Mouse (Mus musculus): Measurements from ENCODE around the gene Tubg2. TPM values are rescaled to one million over a fixed set of nuclear protein-coding genes. Genes with fewer than 3 reads are reported as not detected.

Gene Tubg2
- polyA plus RNA-seq, 1 experiment from 2014 or later, result 3.4 TPM

DNA sequence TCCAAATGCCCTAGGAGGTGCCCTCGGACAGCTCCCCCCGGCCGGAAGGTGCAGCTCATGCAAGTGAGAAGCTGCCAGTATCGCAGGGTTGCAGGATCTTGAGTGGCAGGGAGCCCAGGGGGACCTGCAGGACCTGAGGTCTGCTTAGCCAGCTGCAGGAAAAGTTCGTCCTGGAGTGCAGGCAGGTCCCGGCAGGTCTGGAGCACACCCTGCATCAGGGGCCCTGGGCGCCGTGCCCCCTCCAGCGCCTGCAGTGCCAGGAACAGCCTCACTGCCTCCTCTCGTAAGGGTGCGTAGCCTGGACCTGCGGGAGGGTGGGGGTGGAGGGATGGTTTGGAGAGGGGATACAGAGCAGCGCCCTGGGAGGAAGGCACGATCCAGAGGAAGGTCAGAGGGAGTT is 10.7 kb downstream of the Tubg2 start:
- no peak overlapping the region for H3K9ac ChIP-seq (ENCODE audit: low read length)
- H3K4me3 ChIP-seq (ENCODE audit: low read depth, low read length), result no peak overlapping the region
- no peaks in the 10 kb centered on the region for H3K36me3 ChIP-seq (ENCODE audit: control insufficient read depth, insufficient read depth, low read length)
- H3K4me1 ChIP-seq (ENCODE audit: control insufficient read depth, insufficient read depth, low read length), result peaks cover 18% of the 10 kb centered on the region
- H3K4me2 ChIP-seq, result no peak overlapping the region
- H3K27me3 ChIP-seq (ENCODE audit: control insufficient read depth, insufficient read depth, low read length), result peaks cover 85% of the 10 kb centered on the region
- no peak overlapping the region for H3K27ac ChIP-seq (ENCODE audit: low read depth, low read length)
- no peaks in the 10 kb centered on the region for H3K9me3 ChIP-seq (ENCODE audit: control insufficient read depth, low read length)
- peak; percentile 84 for DNase-seq (ENCODE audit: low spot score, missing footprints)
- WGBS, result 45% methylated on average over 14 of the region's 14 CpGs
- ATAC-seq (ENCODE audit: low FRiP score), result no peak

DNA sequence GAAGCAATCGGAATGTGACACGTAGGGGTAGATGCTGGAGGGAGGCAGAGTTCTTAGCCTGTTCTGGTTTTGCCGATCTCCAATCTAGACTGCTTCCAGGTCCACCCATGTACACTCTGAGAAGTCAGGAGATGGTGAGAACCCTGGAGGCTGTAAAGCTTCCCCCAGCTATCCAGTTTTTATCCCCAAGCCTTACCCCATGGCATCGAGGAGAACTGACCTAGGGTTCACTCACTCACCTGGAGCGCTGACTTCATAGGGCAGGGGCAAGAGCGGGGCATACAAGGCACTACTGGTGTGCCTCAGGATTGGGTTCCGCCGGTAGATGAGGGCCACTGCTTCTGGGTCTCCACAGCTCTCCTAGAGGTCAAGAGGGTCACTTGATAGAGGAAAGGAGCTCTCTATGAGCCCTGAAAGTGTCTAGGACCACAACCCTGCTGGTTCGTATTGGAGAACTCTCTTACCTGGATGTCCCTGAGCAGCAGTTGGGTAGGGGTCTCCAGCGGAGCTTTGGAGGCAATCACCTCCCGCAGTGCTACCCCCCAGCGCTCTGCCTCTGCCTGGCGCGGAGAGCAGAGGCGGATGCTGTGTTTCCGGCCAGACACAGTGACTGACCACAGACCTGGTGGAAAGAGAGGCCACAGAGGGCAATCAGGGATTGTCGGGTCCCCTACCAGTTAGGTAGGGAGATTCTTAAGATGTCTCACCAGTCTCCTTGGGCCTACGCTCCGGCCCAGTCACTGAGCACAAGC is 11.7 kb downstream of the Tubg2 start:
- H3K9me3 ChIP-seq (ENCODE audit: control insufficient read depth, low read length), result no peaks in the 10 kb centered on the region
- H3K27ac ChIP-seq (ENCODE audit: low read depth, low read length), result no peak overlapping the region
- H3K9ac ChIP-seq (ENCODE audit: low read length), result no peak overlapping the region
- DNase-seq (ENCODE audit: low spot score, missing footprints), result peak; percentile 84
- H3K4me2 ChIP-seq, result no peak overlapping the region
- no peaks in the 10 kb centered on the region for H3K36me3 ChIP-seq (ENCODE audit: control insufficient read depth, insufficient read depth, low read length)
- 40% methylated on average over 19 of the region's 19 CpGs for WGBS
- ATAC-seq (ENCODE audit: low FRiP score), result no peak
- H3K27me3 ChIP-seq (ENCODE audit: control insufficient read depth, insufficient read depth, low read length), result peaks cover 84% of the 10 kb centered on the region
- no peak overlapping the region for H3K4me3 ChIP-seq (ENCODE audit: low read depth, low read length)
- H3K4me1 ChIP-seq (ENCODE audit: control insufficient read depth, insufficient read depth, low read length), result peaks cover 25% of the 10 kb centered on the region

DNA sequence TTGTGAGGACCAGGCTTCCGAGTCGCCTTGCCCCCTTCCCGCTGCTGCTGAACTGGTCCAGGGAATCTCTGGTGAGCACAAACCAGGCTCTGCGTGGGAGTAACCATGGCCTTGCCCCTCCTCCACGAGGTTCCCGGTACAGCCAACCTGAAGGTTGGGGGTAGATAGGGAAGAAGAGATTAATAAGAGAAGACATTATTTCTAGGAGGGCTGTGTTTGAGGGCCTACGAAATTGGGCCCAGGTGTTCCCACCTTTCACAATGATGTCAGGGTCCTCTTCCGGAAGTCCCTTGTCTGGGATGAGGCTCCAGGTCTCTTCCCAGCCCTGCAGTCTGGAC is 12.2 kb downstream of the Tubg2 start:
- Histone ChIP-seq H3K27me3 (ENCODE audit: control insufficient read depth, insufficient read depth, low read length) (peaks cover 85% of the 10 kb centered on the region), H3K9me3 (ENCODE audit: control insufficient read depth, low read length) (no peaks in the 10 kb centered on the region), H3K4me3 (ENCODE audit: low read depth, low read length) (no peak overlapping the region), H3K27ac (ENCODE audit: low read depth, low read length) (no peak overlapping the region), H3K36me3 (ENCODE audit: control insufficient read depth, insufficient read depth, low read length) (no peaks in the 10 kb centered on the region), H3K9ac (ENCODE audit: low read length) (no peak overlapping the region), H3K4me1 (ENCODE audit: control insufficient read depth, insufficient read depth, low read length) (peaks cover 28% of the 10 kb centered on the region), H3K4me2 (no peak overlapping the region)
- peak; percentile 80 for DNase-seq (ENCODE audit: low spot score, missing footprints)
- 52% methylated on average over 8 of the region's 8 CpGs for WGBS
- ATAC-seq (ENCODE audit: low FRiP score), result no peak

DNA sequence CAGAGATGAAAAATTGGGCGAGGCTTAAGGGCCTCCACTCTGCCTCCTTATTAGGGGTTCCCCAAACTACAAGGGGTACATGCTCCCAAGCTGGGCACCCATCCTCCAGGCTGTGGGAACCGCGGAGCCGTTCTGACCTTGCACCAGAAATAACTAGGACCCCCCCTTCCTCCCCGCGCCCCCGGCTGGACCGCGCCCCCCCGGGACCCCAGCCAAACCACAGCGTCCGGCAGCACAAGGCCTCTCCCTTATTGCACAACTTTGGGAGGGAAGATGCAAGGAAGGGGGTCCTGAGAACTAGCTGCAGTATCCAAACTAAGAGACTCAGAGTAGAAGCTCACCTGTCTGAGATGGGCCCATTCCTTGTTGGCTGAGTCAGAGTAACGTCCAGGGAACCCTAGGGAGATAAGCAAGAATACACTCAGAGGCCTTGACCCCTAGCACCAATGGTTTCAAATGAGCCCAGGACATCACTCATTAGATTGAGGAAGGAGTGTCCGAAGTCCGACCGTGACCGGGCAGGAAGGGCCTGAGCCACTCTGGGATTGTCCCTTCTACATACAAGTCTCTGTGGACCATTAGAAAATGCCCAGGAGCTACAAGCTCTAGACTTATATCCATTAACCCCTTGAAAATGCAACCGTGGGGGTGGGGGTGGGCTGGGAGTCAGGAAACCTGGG is 12.7 kb downstream of the Tubg2 start:
- peaks cover 29% of the 10 kb centered on the region for H3K4me1 ChIP-seq (ENCODE audit: control insufficient read depth, insufficient read depth, low read length)
- peaks cover 82% of the 10 kb centered on the region for H3K27me3 ChIP-seq (ENCODE audit: control insufficient read depth, insufficient read depth, low read length)
- DNase-seq (ENCODE audit: low spot score, missing footprints) (peak; percentile 78), ATAC-seq (ENCODE audit: low FRiP score) (no peak)
- H3K9ac ChIP-seq (ENCODE audit: low read length), result no peak overlapping the region
- H3K27ac ChIP-seq (ENCODE audit: low read depth, low read length), result no peak overlapping the region
- H3K4me3 ChIP-seq (ENCODE audit: low read depth, low read length), result no peak overlapping the region
- no peak overlapping the region for H3K4me2 ChIP-seq
- no peaks in the 10 kb centered on the region for H3K36me3 ChIP-seq (ENCODE audit: control insufficient read depth, insufficient read depth, low read length)
- WGBS, result 68% methylated on average over 18 of the region's 18 CpGs
- no peaks in the 10 kb centered on the region for H3K9me3 ChIP-seq (ENCODE audit: control insufficient read depth, low read length)

DNA sequence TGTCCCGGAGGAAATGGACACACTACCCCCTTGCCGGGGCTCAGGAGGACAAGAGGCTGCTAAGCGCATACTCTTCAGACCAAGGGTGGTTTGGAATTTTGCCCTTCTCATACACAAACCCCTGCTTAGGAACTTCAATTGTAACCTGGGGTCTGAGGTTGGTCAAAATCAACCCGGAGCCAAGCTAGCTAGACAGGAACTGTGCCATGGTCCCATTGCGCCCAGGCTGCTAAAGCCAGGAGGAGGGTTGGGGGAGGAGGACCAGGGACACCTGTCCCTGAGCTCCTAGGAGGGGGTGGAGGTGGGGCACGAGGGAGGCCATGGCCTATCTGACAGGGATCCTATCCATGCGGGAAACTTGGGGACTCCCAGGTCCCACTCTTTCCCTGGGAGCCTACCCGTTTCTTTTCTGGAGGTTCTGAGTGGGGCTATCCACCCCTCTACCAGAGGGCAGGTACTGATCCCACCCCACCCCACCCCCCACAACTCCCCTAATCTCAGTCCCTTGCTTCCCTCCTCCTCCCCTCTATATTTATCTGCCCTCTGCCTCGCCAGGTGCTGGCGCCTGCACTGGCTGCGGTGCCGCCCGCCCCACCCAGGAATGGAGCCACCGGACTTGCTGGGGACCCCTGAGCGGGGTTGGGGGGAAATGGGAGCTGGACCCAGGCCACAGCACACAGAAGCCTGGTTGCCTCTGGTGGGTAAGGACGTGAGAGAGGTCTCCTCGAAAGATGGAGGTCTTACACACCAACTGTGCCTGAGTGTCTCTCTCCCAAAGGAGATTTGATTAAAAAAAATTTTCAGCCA is 13.8 kb downstream of the Tubg2 start:
- 13% methylated on average over 17 of the region's 17 CpGs for WGBS
- H3K27ac ChIP-seq (ENCODE audit: low read depth, low read length), result no peak overlapping the region
- H3K4me3 ChIP-seq (ENCODE audit: low read depth, low read length), result peak overlapping the region; percentile 66
- no peaks in the 10 kb centered on the region for H3K36me3 ChIP-seq (ENCODE audit: control insufficient read depth, insufficient read depth, low read length)
- DNase-seq (ENCODE audit: low spot score, missing footprints), result peak; percentile 84
- peak overlapping the region; percentile 65 for H3K9ac ChIP-seq (ENCODE audit: low read length)
- H3K27me3 ChIP-seq (ENCODE audit: control insufficient read depth, insufficient read depth, low read length), result peaks cover 77% of the 10 kb centered on the region
- no peak for ATAC-seq (ENCODE audit: low FRiP score)
- no peaks in the 10 kb centered on the region for H3K9me3 ChIP-seq (ENCODE audit: control insufficient read depth, low read length)
- H3K4me2 ChIP-seq, result peak overlapping the region; percentile 81
- peaks cover 34% of the 10 kb centered on the region for H3K4me1 ChIP-seq (ENCODE audit: control insufficient read depth, insufficient read depth, low read length)

DNA sequence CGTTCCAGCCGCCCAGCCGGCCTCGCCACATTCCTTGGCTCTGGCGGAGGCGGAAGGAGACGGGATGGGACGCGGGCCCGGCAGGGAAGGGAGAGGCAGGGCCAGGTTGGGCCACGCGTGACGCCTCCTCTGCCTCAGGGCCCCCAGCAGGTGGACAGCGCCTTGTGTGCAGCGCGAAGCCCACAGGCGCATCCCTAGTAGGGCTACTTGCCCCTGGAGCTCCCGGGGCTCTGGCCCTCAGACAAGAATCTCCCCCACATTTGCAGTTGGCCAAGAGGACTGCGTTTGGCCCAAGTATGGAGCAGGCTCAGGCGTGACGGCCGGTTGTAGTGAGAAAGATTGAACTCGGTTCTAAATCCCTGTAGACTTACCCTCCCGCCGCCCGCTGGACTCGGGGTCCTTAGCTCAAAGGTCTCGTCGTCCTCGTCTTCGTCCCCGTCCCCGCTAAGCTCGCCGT is 14.7 kb downstream of the Tubg2 start, which contains the start of gene Cntnap1:
Gene Cntnap1 (plus strand): TSS at position 170 of the 457 bp plus-strand sequence.
- Histone ChIP-seq H3K36me3 (ENCODE audit: control insufficient read depth, insufficient read depth, low read length) (no peaks in the 10 kb centered on the region), H3K4me3 (ENCODE audit: low read depth, low read length) (peak within 1 kb of the TSS; percentile 66), H3K9me3 (ENCODE audit: control insufficient read depth, low read length) (no peaks in the 10 kb centered on the region), H3K4me2 (peak within 1 kb of the TSS; percentile 81), H3K27me3 (ENCODE audit: control insufficient read depth, insufficient read depth, low read length) (peaks cover 77% of the 10 kb centered on the region), H3K9ac (ENCODE audit: low read length) (peak within 1 kb of the TSS; percentile 65), H3K27ac (ENCODE audit: low read depth, low read length) (0 out of 2 replicates have a peak within 1 kb of the TSS, but pooled peaks have one; percentile 30), H3K4me1 (ENCODE audit: control insufficient read depth, insufficient read depth, low read length) (peaks cover 36% of the 10 kb centered on the region)
- DNase-seq (ENCODE audit: low spot score, missing footprints) (no peak), ATAC-seq (ENCODE audit: low FRiP score) (no peak)
- WGBS, result 1% methylated on average over 34 of the region's 35 CpGs

DNA sequence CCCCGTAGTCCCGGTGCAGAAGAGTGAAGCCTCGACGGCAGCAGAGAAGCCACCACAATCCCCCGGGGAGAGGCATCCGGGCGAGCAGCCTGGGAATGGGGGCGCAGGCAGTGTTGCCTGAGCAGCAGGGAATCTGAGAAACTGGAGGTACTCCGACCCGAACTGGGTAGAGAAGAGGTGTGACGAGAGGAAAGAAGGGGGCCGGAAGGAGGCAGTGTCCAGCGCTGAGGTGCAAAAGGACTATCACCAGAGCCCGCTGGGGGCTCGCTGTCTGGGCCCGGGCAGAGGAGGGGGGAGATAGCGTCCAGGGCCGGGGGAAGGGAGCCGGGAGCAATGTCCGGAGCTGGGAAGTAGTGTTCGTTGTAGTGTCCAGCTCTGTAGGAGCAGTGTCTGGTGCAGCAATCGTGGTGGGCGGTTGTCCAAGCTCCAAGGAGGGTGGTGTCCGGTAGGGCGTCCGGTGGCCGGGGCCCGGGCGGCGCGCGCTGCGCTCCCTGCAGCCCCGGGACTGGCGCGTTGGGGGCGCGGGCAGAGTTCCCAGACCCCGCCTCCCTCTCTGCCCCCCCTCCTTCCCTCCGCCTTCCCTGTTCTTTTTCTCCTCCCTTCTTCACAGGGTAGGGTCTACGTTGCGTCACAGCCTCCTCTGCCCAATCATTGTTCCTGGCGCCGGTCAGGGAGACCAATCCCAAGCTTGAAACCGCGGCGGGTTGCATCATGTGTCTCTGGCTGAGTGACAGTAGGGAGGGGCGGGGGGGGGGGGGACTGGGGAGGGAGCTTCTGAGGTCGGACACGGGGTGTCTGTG is 15.3 kb downstream of the Tubg2 start, which contains the start of gene Plekhh3:
Gene Plekhh3 (minus strand): TSS at position 541 of the 800 bp plus-strand sequence.
- H3K36me3 ChIP-seq (ENCODE audit: control insufficient read depth, insufficient read depth, low read length), result no peaks in the 10 kb centered on the region
- peak within 1 kb of the TSS; percentile 81 for H3K4me2 ChIP-seq
- peaks cover 36% of the 10 kb centered on the region for H3K4me1 ChIP-seq (ENCODE audit: control insufficient read depth, insufficient read depth, low read length)
- no peaks in the 10 kb centered on the region for H3K9me3 ChIP-seq (ENCODE audit: control insufficient read depth, low read length)
- ATAC-seq (ENCODE audit: low FRiP score) (peak; percentile 94), DNase-seq (ENCODE audit: low spot score, missing footprints) (peak; percentile 98)
- H3K27me3 ChIP-seq (ENCODE audit: control insufficient read depth, insufficient read depth, low read length), result peaks cover 77% of the 10 kb centered on the region
- H3K4me3 ChIP-seq (ENCODE audit: low read depth, low read length), result peak within 1 kb of the TSS; percentile 66
- peak within 1 kb of the TSS; percentile 65 for H3K9ac ChIP-seq (ENCODE audit: low read length)
- peak within 1 kb of the TSS; percentile 65 for H3K27ac ChIP-seq (ENCODE audit: low read depth, low read length)
- WGBS, result under 1% methylated on average over 48 of the region's 50 CpGs

DNA sequence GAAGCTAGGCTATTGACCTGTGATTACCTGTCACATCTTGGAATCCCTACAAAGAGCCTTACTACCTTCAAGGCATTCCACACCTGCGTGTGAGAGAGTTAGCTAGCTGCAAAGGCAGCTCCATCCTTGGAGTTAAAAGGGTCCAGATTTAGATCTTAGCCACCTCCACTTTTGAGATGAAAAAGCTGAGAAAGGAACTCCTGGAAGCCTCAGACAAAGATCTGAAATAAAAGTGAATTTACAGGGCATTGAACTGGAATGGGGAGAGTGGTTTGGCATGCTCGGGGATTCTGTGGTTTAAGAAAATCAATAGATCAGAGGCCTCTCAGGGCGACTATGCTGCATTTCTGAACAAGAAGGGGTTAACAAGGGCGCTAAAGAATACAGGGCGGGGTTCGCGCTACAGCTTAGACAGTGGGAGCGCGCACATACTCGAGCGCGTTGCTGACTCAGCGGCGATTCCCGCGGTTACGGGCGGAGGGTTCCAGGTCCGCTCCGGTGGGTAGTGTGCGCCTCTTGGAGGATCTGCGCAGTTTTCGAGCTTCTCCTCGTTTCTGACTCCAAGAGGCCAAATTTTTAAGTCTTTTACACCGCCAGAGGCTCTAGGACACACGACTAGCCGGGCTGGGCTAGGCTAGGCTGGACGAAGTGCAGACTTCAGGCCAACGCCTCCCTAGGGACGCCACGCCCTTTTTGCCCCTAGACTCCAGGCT is 16.2 kb downstream of the Tubg2 start:
- WGBS, result under 1% methylated on average over 31 of the region's 31 CpGs

More for the DNA sequence above, 16.2 kb downstream of the Tubg2 start:
- H3K36me3 ChIP-seq (ENCODE audit: control insufficient read depth, insufficient read depth, low read length), result no peaks in the 10 kb centered on the region
- peak overlapping the region; percentile 65 for H3K27ac ChIP-seq (ENCODE audit: low read depth, low read length)
- peak; percentile 98 for DNase-seq (ENCODE audit: low spot score, missing footprints)
- peak; percentile 43; the same call in 1 of the 2 replicates for ATAC-seq (ENCODE audit: low FRiP score)
- H3K27me3 ChIP-seq (ENCODE audit: control insufficient read depth, insufficient read depth, low read length), result peaks cover 77% of the 10 kb centered on the region
- peak overlapping the region; percentile 66 for H3K4me3 ChIP-seq (ENCODE audit: low read depth, low read length)
- H3K4me1 ChIP-seq (ENCODE audit: control insufficient read depth, insufficient read depth, low read length), result peaks cover 38% of the 10 kb centered on the region
- peak overlapping the region; percentile 81 for H3K4me2 ChIP-seq
- peak overlapping the region; percentile 56 for H3K9ac ChIP-seq (ENCODE audit: low read length)
- H3K9me3 ChIP-seq (ENCODE audit: control insufficient read depth, low read length), result no peaks in the 10 kb centered on the region

All from midbrain, embryonic 11.5 days (tissue).